Mouse (Mus musculus): ENCODE measurements at regions not wholly inside any gene's neighbourhood (a gene's known extent, or its start where the extent isn't known, plus 50 kb on each side); places are given as distances from the start of the nearest gene placed in this dataset.

DNA sequence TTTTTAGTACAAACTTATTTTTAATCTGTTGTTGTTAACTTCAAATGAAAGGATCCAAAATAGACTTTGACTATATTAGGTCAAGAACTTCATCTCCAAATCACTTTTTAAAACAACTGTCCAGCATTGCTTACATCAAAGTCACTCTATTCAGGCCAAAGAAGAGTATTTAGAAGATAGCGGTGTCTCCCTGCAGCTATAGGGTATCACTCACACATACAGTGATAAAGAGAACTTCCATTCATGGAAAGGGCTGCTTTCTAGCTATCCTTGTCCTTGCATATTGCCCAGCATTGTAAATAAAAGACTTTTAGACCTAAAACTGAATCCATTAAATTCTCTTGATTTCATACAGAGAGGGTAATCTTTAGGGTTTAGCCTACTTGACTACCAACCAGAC is 82.1 kb upstream of the Lsm6 start:
- TF ChIP-seq CTCF (IDR thresholded peaks at IDR 0.05; ENCODE audit: low read depth, low read length) (no peak), TAL1 (conservative IDR thresholded peaks at IDR 0.05; ENCODE audit: low read depth, low read length) (no peak), GATA1 (IDR thresholded peaks at IDR 0.05; ENCODE audit: borderline replicate concordance, low read length) (no peak)
